ENCODE assay signal across 31 mouse cellular contexts in the genomic region with DNA sequence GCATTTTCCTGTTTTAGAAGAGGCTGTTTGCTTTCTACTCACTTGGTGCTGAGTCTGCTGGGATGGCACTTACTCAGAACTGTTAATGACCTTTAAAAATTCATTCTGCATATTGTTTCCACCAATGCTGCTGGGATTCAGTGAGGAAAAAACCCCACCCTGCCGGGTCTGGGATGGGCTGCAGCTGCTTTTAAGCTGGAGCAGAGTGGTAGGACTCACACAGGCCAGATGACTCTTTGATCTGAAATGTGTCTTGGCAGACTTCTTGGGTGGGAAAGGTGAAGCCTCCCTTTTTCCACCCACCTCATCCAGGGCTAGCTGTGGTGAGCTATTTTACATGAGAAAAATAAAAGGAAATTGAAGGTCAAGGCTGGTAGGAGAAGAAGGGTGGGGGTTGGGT. TPM values are rescaled to one million over a fixed set of nuclear protein-coding genes. Genes with fewer than 3 reads are reported as not detected.
DNase-seq lines count a peak whose midpoint lies in the region; ATAC-seq and TF ChIP-seq lines count a peak whose summit lies in the region.
"Had no signal": no experiment of that assay in that cellular context is flagged by ENCODE, and none has a peak within 500 bp of the region (broad histone marks: within the 10 kb centered on the region; RNA-seq: fewer than 3 reads in every experiment).

No protein-coding gene starts in this region.

- no peak overlapping the region for H3K4me3 ChIP-seq in gastrocnemius, adult 2 months
- H3K4me3 ChIP-seq in heart, embryonic 10.5 days: no peak overlapping the region
- no peak overlapping the region for H3K4me3 ChIP-seq in midbrain, embryonic 16.5 days (ENCODE audit: low read depth, low read length)
- H3K4me3 ChIP-seq: erythroblast, embryonic 14.5 days; hindbrain, embryonic 13.5 days; limb, embryonic 10.5 days; limb, embryonic 15.5 days; liver, embryonic 13.5 days; megakaryocyte, embryonic 14.5 days; midbrain, embryonic 12.5 days; neural tube, embryonic 15.5 days had no signal

- H3K27me3 ChIP-seq in heart, embryonic 10.5 days (ENCODE audit: insufficient read depth, poor library complexity, severe bottlenecking): no peaks in the 10 kb centered on the region
- no peaks in the 10 kb centered on the region for H3K27me3 ChIP-seq in midbrain, embryonic 16.5 days (ENCODE audit: control insufficient read depth, insufficient read depth, low read depth, low read length)
- H3K27me3 ChIP-seq: CH12.LX; hindbrain, embryonic 13.5 days; limb, embryonic 15.5 days; liver, embryonic 13.5 days; megakaryocyte, embryonic 14.5 days; midbrain, embryonic 12.5 days; neural tube, embryonic 15.5 days had no signal

- H3K9me3 ChIP-seq in heart, embryonic 10.5 days: no peaks in the 10 kb centered on the region
- no peaks in the 10 kb centered on the region for H3K9me3 ChIP-seq in midbrain, embryonic 16.5 days (replicated peaks; ENCODE audit: control insufficient read depth, low read length, poor library complexity, severe bottlenecking)
- H3K9me3 ChIP-seq: G1E; hindbrain, embryonic 13.5 days; limb, embryonic 10.5 days; limb, embryonic 15.5 days; liver, embryonic 13.5 days; megakaryocyte, embryonic 14.5 days; midbrain, embryonic 12.5 days; neural tube, embryonic 15.5 days had no signal

- intact Hi-C loops in gastrocnemius, adult 2 months (cut with DNase I): no loop called here
- intact Hi-C loops in heart, postnatal 14 days (cut with DNase I): no loop called here

- no peak overlapping the region for H3K4me2 ChIP-seq in midbrain, embryonic 16.5 days (ENCODE audit: low read length)
- H3K4me2 ChIP-seq: hindbrain, embryonic 13.5 days; limb, embryonic 15.5 days; liver, embryonic 13.5 days; midbrain, embryonic 12.5 days; neural tube, embryonic 15.5 days had no signal

- no peaks in the 10 kb centered on the region for H3K4me1 ChIP-seq in heart, embryonic 10.5 days
- H3K4me1 ChIP-seq in midbrain, embryonic 16.5 days (ENCODE audit: control insufficient read depth, insufficient read depth, low read length): no peaks in the 10 kb centered on the region
- H3K4me1 ChIP-seq: hindbrain, embryonic 13.5 days; limb, embryonic 15.5 days; liver, embryonic 13.5 days; megakaryocyte, embryonic 14.5 days; midbrain, embryonic 12.5 days; neural tube, embryonic 15.5 days had no signal

- no peak for ATAC-seq in midbrain, embryonic 16.5 days
- ATAC-seq: forebrain, embryonic 16.5 days; intestine, embryonic 16.5 days; lung, postnatal 0 days; Patski had no signal

- no peaks in the 10 kb centered on the region for H3K36me3 ChIP-seq in heart, embryonic 10.5 days
- no peaks in the 10 kb centered on the region for H3K36me3 ChIP-seq in midbrain, embryonic 16.5 days (ENCODE audit: control insufficient read depth, insufficient read depth, low read length)
- H3K36me3 ChIP-seq: G1E; hindbrain, embryonic 13.5 days; limb, embryonic 10.5 days; limb, embryonic 15.5 days; liver, embryonic 13.5 days; midbrain, embryonic 12.5 days; neural tube, embryonic 15.5 days had no signal

- 44% methylated on average over 1 of the region's 1 CpGs for WGBS in heart, embryonic 10.5 days
- 31% methylated on average over 1 of the region's 1 CpGs for WGBS in midbrain, embryonic 16.5 days

- peak; percentile 31 for DNase-seq in gastrocnemius, adult 2 months
- DNase-seq in gastrocnemius, postnatal 10 days: no peak
- peak; percentile 4 to 18 for DNase-seq in heart, postnatal 14 days
- DNase-seq in heart, embryonic 10.5 days (ENCODE audit: low spot score): no peak
- DNase-seq in ES-CJ7 (ENCODE audit: low read depth, low spot score): peak; percentile 76
- peak; percentile 21 for DNase-seq in skeletal muscle tissue, adult 2 months (ENCODE audit: low read depth, low spot score)
- DNase-seq: adrenal gland, postnatal 36 days; cerebellum, adult 18-20 months; kidney, adult 8-10 months; layer of hippocampus, postnatal 36 days; liver, embryonic 13.5 days; lung, adult 18-20 months; lung, postnatal 4 days; right cerebral cortex, adult 18-20 months; right cerebral cortex, postnatal 4 days; thymus, postnatal 4 days had no signal

- H3K27ac ChIP-seq in gastrocnemius, adult 2 months: peak overlapping the region; percentile 41
- H3K27ac ChIP-seq in heart, embryonic 10.5 days: no peak overlapping the region
- H3K27ac ChIP-seq in midbrain, embryonic 16.5 days (ENCODE audit: low read length): no peak overlapping the region
- H3K27ac ChIP-seq: hindbrain, embryonic 13.5 days; kidney, postnatal 0 days; limb, embryonic 10.5 days; limb, embryonic 15.5 days; liver, embryonic 13.5 days; midbrain, embryonic 12.5 days; neural tube, embryonic 15.5 days had no signal

- no peak for TF ChIP-seq CTCF in gastrocnemius, adult 2 months (IDR thresholded peaks at IDR 0.05)

- H3K9ac ChIP-seq in midbrain, embryonic 16.5 days (ENCODE audit: low read depth, low read length): no peak overlapping the region
- H3K9ac ChIP-seq: hindbrain, embryonic 13.5 days; limb, embryonic 15.5 days; liver, embryonic 13.5 days; midbrain, embryonic 12.5 days; neural tube, embryonic 15.5 days had no signal

RNA-seq across cellular contexts. Expression of gene Ddhd1, which starts 56.4 kb away (rescaled TPM):
- 1 to 10 TPM; 3.3 TPM for total RNA-seq in gastrocnemius, adult 2 months (2021)
- 10 to 100 TPM in 1 of 2 experiments, 1 to 10 TPM in 1; 7.4 to 11.2 TPM for total RNA-seq in gastrocnemius, postnatal 10 days (2021)
- total RNA-seq in heart, postnatal 14 days (2021): 10 to 100 TPM; 10.0 to 11.8 TPM
- polyA plus RNA-seq in heart, embryonic 10.5 days (2016; fragmentation: Nextera tagmentation; extraction: Ambion mirVana): 9.5 and 10.0 TPM in 2 replicates
- 16.2 and 18.5 TPM in 2 replicates for polyA plus RNA-seq in midbrain, embryonic 16.5 days (2015; fragmentation: Nextera tagmentation; extraction: Ambion mirVana)

Comparison
In these comparisons a context has a peak if more than half of its experiments do, and no peak if none do; other contexts are left out.
1. DNase-seq: peak in gastrocnemius, adult 2 months (single experiment), heart, postnatal 14 days (2 of 2), ES-CJ7 (single experiment) and skeletal muscle tissue, adult 2 months (single experiment); none in gastrocnemius, postnatal 10 days (single experiment) and heart, embryonic 10.5 days (single experiment).